Mouse (Mus musculus): ENCODE measurements around the gene Rab9. TPM values are rescaled to one million over a fixed set of nuclear protein-coding genes. Genes with fewer than 3 reads are reported as not detected.

Gene Rab9
- polyA plus RNA-seq, 1 experiment from 2014 or later, result 44.8 TPM

- H3K4me3 ChIP-seq, result no peak overlapping the region
- 80% methylated on average over 2 of the region's 2 CpGs for WGBS
These were observed 44.9 kb downstream of the Rab9 start for GRCm38 (mm10) chrX:166434812-166435211.

GRCm38 (mm10) chrX:166416196-166416595, 63.5 kb downstream of the Rab9 start:
- peak; percentile 4 for DNase-seq (ENCODE audit: low spot score)
- 87% methylated on average over 6 of the region's 6 CpGs for WGBS

More at GRCm38 (mm10) chrX:166434812-166435211, 44.9 kb downstream of the Rab9 start:
- H3K4me1 ChIP-seq (replicated peaks), result 0 out of 2 replicates have a peak, but pooled peaks cover 5% of the 10 kb centered on the region
- no peaks in the 10 kb centered on the region for H3K9me3 ChIP-seq
- H3K27me3 ChIP-seq (ENCODE audit: insufficient read depth, poor library complexity, severe bottlenecking), result peaks cover 19% of the 10 kb centered on the region
- no peak for DNase-seq (ENCODE audit: low spot score)
- H3K36me3 ChIP-seq, result peaks cover 5% of the 10 kb centered on the region
- no peak overlapping the region for H3K27ac ChIP-seq

GRCm38 (mm10) chrX:166407865-166408264, 71.8 kb downstream of the Rab9 start:
- Histone ChIP-seq H3K36me3 (peaks cover 44% of the 10 kb centered on the region), H3K4me1 (replicated peaks) (no peaks in the 10 kb centered on the region), H3K9me3 (no peaks in the 10 kb centered on the region), H3K27me3 (ENCODE audit: insufficient read depth, poor library complexity, severe bottlenecking) (peaks cover 40% of the 10 kb centered on the region), H3K4me3 (no peak overlapping the region), H3K27ac (no peak overlapping the region)
- DNase-seq (ENCODE audit: low spot score), result no peak

More at GRCm38 (mm10) chrX:166416196-166416595, 63.5 kb downstream of the Rab9 start:
- Histone ChIP-seq H3K9me3 (no peaks in the 10 kb centered on the region), H3K4me1 (replicated peaks) (no peaks in the 10 kb centered on the region), H3K27me3 (ENCODE audit: insufficient read depth, poor library complexity, severe bottlenecking) (peaks cover 3% of the 10 kb centered on the region; the same call in 1 of the 2 replicates), H3K27ac (no peak overlapping the region), H3K36me3 (peaks cover 5% of the 10 kb centered on the region; the same call in 1 of the 2 replicates), H3K4me3 (no peak overlapping the region)

Other genes starting within 250 kb of the Rab9 start
- 89.6 and 127 TPM in 2 replicates for gene Gpm6b, start 241.0 kb downstream of the Rab9 start, polyA plus RNA-seq (2016; fragmentation: Nextera tagmentation; extraction: Ambion mirVana)
- gene Trappc2, start 39.3 kb downstream of the Rab9 start, polyA plus RNA-seq (2016; fragmentation: Nextera tagmentation; extraction: Ambion mirVana), result 37.0 and 43.5 TPM in 2 replicates
- gene Ofd1, start 39.2 kb downstream of the Rab9 start, polyA plus RNA-seq (2016; fragmentation: Nextera tagmentation; extraction: Ambion mirVana), result 6.2 and 7.0 TPM in 2 replicates
- gene Tceanc, start 38.7 kb upstream of the Rab9 start, polyA plus RNA-seq (2016; fragmentation: Nextera tagmentation; extraction: Ambion mirVana), result 10.3 and 11.5 TPM in 2 replicates
- gene Egfl6, start 105.9 kb upstream of the Rab9 start, polyA plus RNA-seq (2016; fragmentation: Nextera tagmentation; extraction: Ambion mirVana), result 3.2 and 3.9 TPM in 2 replicates

Data from hindbrain, embryonic 10.5 days (tissue).